Mouse (Mus musculus) kidney, adult 11 months (tissue): Measurements from ENCODE around the gene Dlgap3.

Source experiments
- DNase-seq: peaks from one replicate; pipeline ENCODE4 v3.0.0; 2022

Dlgap3 gene

GRCm38 (mm10) chr4:127174900-127175278, 5.9 kb downstream of the Dlgap3 start:
- DNase-seq, result no peak

GRCm38 (mm10) chr4:127177961-127178360, 9.0 kb downstream of the Dlgap3 start:
- DNase-seq, result no peak

GRCm38 (mm10) chr4:127178671-127179070, 9.7 kb downstream of the Dlgap3 start:
- DNase-seq, result no peak

GRCm38 (mm10) chr4:127179469-127180449, 10.8 kb downstream of the Dlgap3 start:
- DNase-seq, result no peak

- DNase-seq, result no peak
Measured at GRCm38 (mm10) chr4:127180450-127180840, 11.4 kb downstream of the Dlgap3 start.

- no peak for DNase-seq
Measured at GRCm38 (mm10) chr4:127181010-127181409, 12.0 kb downstream of the Dlgap3 start.

- DNase-seq, result no peak
Measured at GRCm38 (mm10) chr4:127183867-127184266, 14.9 kb downstream of the Dlgap3 start.

- DNase-seq, result no peak
Measured at GRCm38 (mm10) chr4:127190921-127191320, 21.9 kb downstream of the Dlgap3 start.

- DNase-seq, result no peak
Measured at GRCm38 (mm10) chr4:127192704-127193103, 23.7 kb downstream of the Dlgap3 start.

GRCm38 (mm10) chr4:127193378-127194155, 24.6 kb downstream of the Dlgap3 start:
- no peak for DNase-seq

GRCm38 (mm10) chr4:127194477-127195269, 25.7 kb downstream of the Dlgap3 start:
- DNase-seq, result no peak

- no peak for DNase-seq
Measured at GRCm38 (mm10) chr4:127198609-127199008, 29.6 kb downstream of the Dlgap3 start.

- no peak for DNase-seq
Measured at GRCm38 (mm10) chr4:127199406-127199805, 30.4 kb downstream of the Dlgap3 start.

- DNase-seq, result no peak
Measured at GRCm38 (mm10) chr4:127200164-127200722, 31.2 kb downstream of the Dlgap3 start.

GRCm38 (mm10) chr4:127200769-127201617, 32.0 kb downstream of the Dlgap3 start:
- no peak for DNase-seq

GRCm38 (mm10) chr4:127203081-127203480, 34.1 kb downstream of the Dlgap3 start:
- DNase-seq, result no peak

- no peak for DNase-seq
Measured at GRCm38 (mm10) chr4:127211318-127211717, 42.3 kb downstream of the Dlgap3 start.

GRCm38 (mm10) chr4:127214510-127214909, 45.5 kb downstream of the Dlgap3 start:
- DNase-seq, result no peak

GRCm38 (mm10) chr4:127215103-127215502, 46.1 kb downstream of the Dlgap3 start:
- DNase-seq, result no peak

- no peak for DNase-seq
Measured at GRCm38 (mm10) chr4:127215799-127216198, 46.8 kb downstream of the Dlgap3 start.

- DNase-seq, result no peak
Measured at GRCm38 (mm10) chr4:127216251-127216651, 47.2 kb downstream of the Dlgap3 start.

GRCm38 (mm10) chr4:127217048-127217447, 48.0 kb downstream of the Dlgap3 start:
- DNase-seq, result no peak
